Mouse (Mus musculus): Measurements from ENCODE around the gene Rbm19.

GRCm38 (mm10) chr5:120146909-120147308, 30.6 kb downstream of the Rbm19 start:
- TF ChIP-seq TAL1 (conservative IDR thresholded peaks at IDR 0.05; ENCODE audit: low read depth, low read length), result no peak
- no peak for TF ChIP-seq CTCF (IDR thresholded peaks at IDR 0.05; ENCODE audit: low read depth, low read length)
- no peak for TF ChIP-seq GATA2 (IDR thresholded peaks at IDR 0.05; ENCODE audit: borderline replicate concordance, low read depth, low read length)
- no peak for TF ChIP-seq GATA1 (IDR thresholded peaks at IDR 0.05; ENCODE audit: borderline replicate concordance, low read length)
